Mouse (Mus musculus): ENCODE measurements around the gene Sin3a. TPM values are rescaled to one million over a fixed set of nuclear protein-coding genes. Genes with fewer than 3 reads are reported as not detected.

Sin3a gene
- polyA plus RNA-seq (2015; fragmentation: Nextera tagmentation; extraction: Ambion mirVana) = 26.0 and 26.4 TPM in 2 replicates

GRCm38 (mm10) chr9:57071801-57072351, at the start of gene Sin3a:
Gene Sin3a (plus strand): TSS chr9:57072040.
- Histone ChIP-seq H3K27ac (peak within 1 kb of the TSS; percentile 100), H3K4me2 (replicated peaks) (peak within 1 kb of the TSS; percentile 82), H3K36me3 (0 out of 2 replicates have a peak, but pooled peaks cover 2% of the 10 kb centered on the region), H3K27me3 (replicated peaks) (no peaks in the 10 kb centered on the region), H3K9me3 (no peaks in the 10 kb centered on the region), H3K4me1 (replicated peaks) (0 out of 2 replicates have a peak, but pooled peaks cover 2% of the 10 kb centered on the region), H3K9ac (peak within 1 kb of the TSS; percentile 71), H3K4me3 (replicated peaks) (peak within 1 kb of the TSS; percentile 85)
- ATAC-seq = no peak
- under 1% methylated on average over 34 of the region's 34 CpGs for WGBS

GRCm38 (mm10) chr9:57031756-57032155, 40.1 kb upstream of the Sin3a start:
- ATAC-seq = no peak
- 0 out of 2 replicates have a peak, but pooled peaks cover 6% of the 10 kb centered on the region for H3K36me3 ChIP-seq
- WGBS = 95% methylated on average over 1 of the region's 1 CpGs

GRCm38 (mm10) chr9:57056237-57056636, 15.6 kb upstream of the Sin3a start:
- no peaks in the 10 kb centered on the region for H3K9me3 ChIP-seq
- WGBS = 91% methylated on average over 1 of the region's 1 CpGs
- ATAC-seq = no peak
- H3K4me3 ChIP-seq (replicated peaks) = no peak overlapping the region
- H3K4me1 ChIP-seq (replicated peaks) = no peaks in the 10 kb centered on the region
- no peak overlapping the region for H3K4me2 ChIP-seq (replicated peaks)
- no peak overlapping the region for H3K9ac ChIP-seq
- H3K36me3 ChIP-seq = peaks cover 2% of the 10 kb centered on the region; the same call in 1 of the 2 replicates
- no peaks in the 10 kb centered on the region for H3K27me3 ChIP-seq (replicated peaks)
- H3K27ac ChIP-seq = no peak overlapping the region

More at GRCm38 (mm10) chr9:57031756-57032155, 40.1 kb upstream of the Sin3a start:
- no peak overlapping the region for H3K27ac ChIP-seq
- H3K9me3 ChIP-seq = no peaks in the 10 kb centered on the region
- no peaks in the 10 kb centered on the region for H3K4me1 ChIP-seq (replicated peaks)
- no peaks in the 10 kb centered on the region for H3K27me3 ChIP-seq (replicated peaks)
- no peak overlapping the region for H3K4me3 ChIP-seq (replicated peaks)
- no peak overlapping the region for H3K9ac ChIP-seq
- H3K4me2 ChIP-seq (replicated peaks) = no peak overlapping the region

GRCm38 (mm10) chr9:57064164-57064563, 7.7 kb upstream of the Sin3a start:
- H3K9ac ChIP-seq = no peak overlapping the region
- WGBS = 83% methylated on average over 2 of the region's 2 CpGs
- H3K4me1 ChIP-seq (replicated peaks) = no peaks in the 10 kb centered on the region
- no peaks in the 10 kb centered on the region for H3K9me3 ChIP-seq
- no peak overlapping the region for H3K27ac ChIP-seq
- no peaks in the 10 kb centered on the region for H3K27me3 ChIP-seq (replicated peaks)
- H3K36me3 ChIP-seq = peaks cover 7% of the 10 kb centered on the region; the same call in 1 of the 2 replicates
- no peak overlapping the region for H3K4me3 ChIP-seq (replicated peaks)
- H3K4me2 ChIP-seq (replicated peaks) = no peak overlapping the region
- ATAC-seq = peak; percentile 84

- Histone ChIP-seq H3K4me1 (replicated peaks) (0 out of 2 replicates have a peak, but pooled peaks cover 2% of the 10 kb centered on the region), H3K9me3 (no peaks in the 10 kb centered on the region), H3K4me3 (replicated peaks) (no peak overlapping the region), H3K27ac (no peak overlapping the region), H3K36me3 (0 out of 2 replicates have a peak, but pooled peaks cover 3% of the 10 kb centered on the region), H3K9ac (no peak overlapping the region), H3K27me3 (replicated peaks) (no peaks in the 10 kb centered on the region), H3K4me2 (replicated peaks) (no peak overlapping the region)
- ATAC-seq = no peak
- WGBS = 65% methylated on average over 3 of the region's 3 CpGs
These were observed 3.6 kb upstream of the Sin3a start for GRCm38 (mm10) chr9:57068266-57068665.

GRCm38 (mm10) chr9:57070262-57070661, 1.6 kb upstream of the Sin3a start:
- Histone ChIP-seq H3K9me3 (no peaks in the 10 kb centered on the region), H3K27me3 (replicated peaks) (no peaks in the 10 kb centered on the region), H3K4me1 (replicated peaks) (0 out of 2 replicates have a peak, but pooled peaks cover 2% of the 10 kb centered on the region), H3K4me3 (replicated peaks) (no peak overlapping the region), H3K4me2 (replicated peaks) (no peak overlapping the region), H3K27ac (no peak overlapping the region), H3K36me3 (0 out of 2 replicates have a peak, but pooled peaks cover 3% of the 10 kb centered on the region), H3K9ac (no peak overlapping the region)
- ATAC-seq = no peak
- WGBS = 49% methylated on average over 1 of the region's 1 CpGs

GRCm38 (mm10) chr9:57070800-57071545, 867 bp upstream of the Sin3a start:
- no peaks in the 10 kb centered on the region for H3K27me3 ChIP-seq (replicated peaks)
- WGBS = 13% methylated on average over 5 of the region's 5 CpGs

GRCm38 (mm10) chr9:57072526-57072988, 717 bp downstream of the Sin3a start:
- under 1% methylated on average over 40 of the region's 40 CpGs for WGBS
- Histone ChIP-seq H3K36me3 (no peaks in the 10 kb centered on the region), H3K4me3 (replicated peaks) (peak overlapping the region; percentile 85), H3K27me3 (replicated peaks) (no peaks in the 10 kb centered on the region), H3K4me2 (replicated peaks) (peak overlapping the region; percentile 82), H3K9me3 (no peaks in the 10 kb centered on the region), H3K9ac (peak overlapping the region; percentile 71), H3K4me1 (replicated peaks) (peaks cover 5% of the 10 kb centered on the region; the same call in 1 of the 2 replicates), H3K27ac (peak overlapping the region; percentile 100)
- no peak for ATAC-seq

More at GRCm38 (mm10) chr9:57070800-57071545, 867 bp upstream of the Sin3a start:
- peak overlapping the region; percentile 52; the same call in 1 of the 2 replicates for H3K27ac ChIP-seq
- ATAC-seq = no peak
- H3K9ac ChIP-seq = peak overlapping the region; percentile 71
- H3K4me1 ChIP-seq (replicated peaks) = 0 out of 2 replicates have a peak, but pooled peaks cover 2% of the 10 kb centered on the region
- no peaks in the 10 kb centered on the region for H3K9me3 ChIP-seq
- peak overlapping the region; percentile 82 for H3K4me2 ChIP-seq (replicated peaks)
- H3K36me3 ChIP-seq = 0 out of 2 replicates have a peak, but pooled peaks cover 3% of the 10 kb centered on the region
- peak overlapping the region; percentile 85 for H3K4me3 ChIP-seq (replicated peaks)

GRCm38 (mm10) chr9:57072989-57073789, 1.3 kb downstream of the Sin3a start:
- WGBS = under 1% methylated on average over 52 of the region's 54 CpGs
- no peaks in the 10 kb centered on the region for H3K36me3 ChIP-seq
- H3K27ac ChIP-seq = peak overlapping the region; percentile 100
- H3K9ac ChIP-seq = peak overlapping the region; percentile 71
- H3K4me1 ChIP-seq (replicated peaks) = peaks cover 5% of the 10 kb centered on the region
- H3K4me3 ChIP-seq (replicated peaks) = peak overlapping the region; percentile 85
- no peaks in the 10 kb centered on the region for H3K9me3 ChIP-seq
- H3K4me2 ChIP-seq (replicated peaks) = peak overlapping the region; percentile 82
- no peaks in the 10 kb centered on the region for H3K27me3 ChIP-seq (replicated peaks)
- ATAC-seq = peak; percentile 78

GRCm38 (mm10) chr9:57073790-57074094, 1.9 kb downstream of the Sin3a start:
- peaks cover 5% of the 10 kb centered on the region for H3K4me1 ChIP-seq (replicated peaks)
- WGBS = 0% methylated on average over 15 of the region's 15 CpGs
- ATAC-seq = no peak
- H3K27ac ChIP-seq = peak overlapping the region; percentile 100
- H3K27me3 ChIP-seq (replicated peaks) = no peaks in the 10 kb centered on the region
- peak overlapping the region; percentile 82 for H3K4me2 ChIP-seq (replicated peaks)
- peak overlapping the region; percentile 64 for H3K9ac ChIP-seq
- H3K36me3 ChIP-seq = no peaks in the 10 kb centered on the region
- H3K4me3 ChIP-seq (replicated peaks) = peak overlapping the region; percentile 85
- no peaks in the 10 kb centered on the region for H3K9me3 ChIP-seq

- H3K27ac ChIP-seq = peak overlapping the region; percentile 100
- H3K27me3 ChIP-seq (replicated peaks) = no peaks in the 10 kb centered on the region
- WGBS = 5% methylated on average over 21 of the region's 21 CpGs
- H3K9ac ChIP-seq = peak overlapping the region; percentile 64
- peaks cover 5% of the 10 kb centered on the region for H3K4me1 ChIP-seq (replicated peaks)
- peak overlapping the region; percentile 85 for H3K4me3 ChIP-seq (replicated peaks)
- H3K4me2 ChIP-seq (replicated peaks) = peak overlapping the region; percentile 82
- ATAC-seq = no peak
- H3K36me3 ChIP-seq = no peaks in the 10 kb centered on the region
- no peaks in the 10 kb centered on the region for H3K9me3 ChIP-seq
These were observed 2.5 kb downstream of the Sin3a start for GRCm38 (mm10) chr9:57074171-57074821.
